Mouse (Mus musculus): ENCODE measurements around the gene Fgf18.

The Fgf18 gene

GRCm38 (mm10) chr11:33070520-33070919 lies 76.7 kb downstream of the Fgf18 start:
- DNase-seq (ENCODE audit: low spot score in 2 of 2), result no peak
